Mouse (Mus musculus) erythroblast, embryonic 14.5 days (primary cell): ENCODE data around the gene Hoxb6.

Source experiments
- GATA1 ChIP-seq: IDR thresholded peaks from 2 replicates; pipeline ENCODE4 v1.6.1; 2012; ENCODE audit warnings: low read length, inconsistent platforms, mixed read lengths
- TAL1 ChIP-seq: IDR thresholded peaks from 3 replicates; pipeline ENCODE4 v1.6.1; 2012; ENCODE audit warnings: low read length, inconsistent platforms, mixed read lengths

DNA sequence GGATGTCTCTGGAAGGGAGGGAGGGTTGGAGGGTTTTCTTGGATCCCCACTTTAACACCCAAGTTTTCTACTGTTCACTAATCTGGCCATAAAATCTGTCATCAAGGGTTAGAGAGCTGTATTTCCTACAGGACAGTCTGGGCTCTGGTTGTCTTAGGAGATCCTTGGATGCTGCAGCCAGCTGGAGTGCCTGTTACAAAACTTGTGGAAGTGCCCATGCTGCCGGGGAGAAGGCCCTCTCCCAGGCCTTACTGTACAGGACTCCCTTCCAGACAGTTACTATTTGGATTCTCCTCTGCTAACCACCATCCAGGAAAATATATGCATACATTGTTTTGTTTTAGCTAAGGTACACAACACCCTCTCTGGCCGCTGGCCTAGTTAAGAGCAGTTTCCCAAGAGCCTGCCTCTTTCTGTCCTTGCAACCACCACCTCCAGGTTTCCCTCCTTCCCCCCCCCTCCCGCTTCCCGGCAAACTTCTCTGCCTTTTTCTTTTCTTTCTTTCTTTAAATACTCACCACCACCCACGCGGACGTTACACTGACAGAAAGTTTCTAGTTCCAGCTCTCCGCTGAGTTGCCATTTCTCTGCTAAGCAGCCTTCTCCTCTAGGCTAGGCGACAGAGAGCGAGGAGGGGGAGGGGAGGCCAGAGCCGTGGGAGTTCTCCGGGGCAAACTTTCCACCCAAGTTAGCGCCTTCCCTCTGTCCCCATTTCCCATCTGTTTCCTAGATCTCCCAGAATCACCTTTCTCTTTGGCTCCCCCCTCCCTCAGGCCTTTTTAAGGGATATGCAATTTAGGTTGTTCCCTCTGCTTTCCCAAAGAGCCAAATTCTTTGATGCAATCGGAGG, 57.4 kb downstream of the Hoxb6 start:
- no peak for TF ChIP-seq TAL1
- no peak for TF ChIP-seq GATA1
